Mouse (Mus musculus): ENCODE data around the gene Actr3. TPM values are rescaled to one million over a fixed set of nuclear protein-coding genes. Genes with fewer than 3 reads are reported as not detected.
A peak's percentile ranks its signal among the peaks of the same experiment; 100 is the strongest.

Actr3 gene
- polyA plus RNA-seq, 1 experiment from 2014 or later, result 303 TPM

- WGBS, result 62% methylated on average over 10 of the region's 10 CpGs
- Histone ChIP-seq H3K9me3 (ENCODE audit: low read length) (no peaks in the 10 kb centered on the region), H3K9ac (replicated peaks; ENCODE audit: low read length) (no peak overlapping the region), H3K27ac (ENCODE audit: low read length) (no peak overlapping the region), H3K4me3 (ENCODE audit: low read length) (no peak overlapping the region), H3K4me2 (replicated peaks; ENCODE audit: low read depth, low read length) (no peak overlapping the region), H3K4me1 (ENCODE audit: insufficient read depth, low read length) (no peaks in the 10 kb centered on the region), H3K36me3 (ENCODE audit: insufficient read depth, low read length) (no peaks in the 10 kb centered on the region), H3K27me3 (ENCODE audit: insufficient read depth, low read length) (no peaks in the 10 kb centered on the region)
- no peak for ATAC-seq (ENCODE audit: low FRiP score, low TSS enrichment)
Observed at GRCm38 (mm10) chr1:125466621-125467257, 31.2 kb upstream of the Actr3 start.

DNA sequence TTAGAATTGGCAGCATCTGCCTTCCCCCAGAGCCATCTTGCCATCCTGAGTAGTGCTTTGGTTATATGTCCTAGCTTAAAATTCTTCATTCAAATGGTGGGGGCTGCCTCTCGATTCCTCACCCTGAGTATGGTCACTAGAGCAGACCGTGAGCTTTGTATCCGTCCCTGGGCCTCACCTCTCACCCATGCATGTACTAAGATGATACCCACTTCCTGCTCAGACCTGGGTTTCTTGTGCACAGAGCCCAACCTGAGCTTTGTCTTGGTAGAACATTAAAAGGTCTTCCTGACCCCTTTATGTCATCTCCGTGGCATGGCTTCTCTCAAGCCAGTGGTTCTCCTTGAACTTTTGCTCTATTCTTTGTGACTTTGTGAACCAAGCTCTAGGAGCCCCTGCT lies 28.5 kb upstream of the Actr3 start:
- H3K9me3 ChIP-seq (ENCODE audit: low read length), result no peaks in the 10 kb centered on the region
- 79% methylated on average over 4 of the region's 4 CpGs for WGBS
- no peak overlapping the region for H3K27ac ChIP-seq (ENCODE audit: low read length)
- H3K4me3 ChIP-seq (ENCODE audit: low read length), result no peak overlapping the region
- no peaks in the 10 kb centered on the region for H3K36me3 ChIP-seq (ENCODE audit: insufficient read depth, low read length)
- no peaks in the 10 kb centered on the region for H3K27me3 ChIP-seq (ENCODE audit: insufficient read depth, low read length)
- no peaks in the 10 kb centered on the region for H3K4me1 ChIP-seq (ENCODE audit: insufficient read depth, low read length)
- H3K4me2 ChIP-seq (replicated peaks; ENCODE audit: low read depth, low read length), result no peak overlapping the region
- no peak for ATAC-seq (ENCODE audit: low FRiP score, low TSS enrichment)
- no peak overlapping the region for H3K9ac ChIP-seq (replicated peaks; ENCODE audit: low read length)

- Histone ChIP-seq H3K9ac (replicated peaks; ENCODE audit: low read length) (no peak overlapping the region), H3K4me2 (replicated peaks; ENCODE audit: low read depth, low read length) (no peak overlapping the region), H3K4me1 (ENCODE audit: insufficient read depth, low read length) (no peaks in the 10 kb centered on the region), H3K27me3 (ENCODE audit: insufficient read depth, low read length) (no peaks in the 10 kb centered on the region), H3K36me3 (ENCODE audit: insufficient read depth, low read length) (no peaks in the 10 kb centered on the region), H3K9me3 (ENCODE audit: low read length) (no peaks in the 10 kb centered on the region), H3K4me3 (ENCODE audit: low read length) (no peak overlapping the region), H3K27ac (ENCODE audit: low read length) (no peak overlapping the region)
- 76% methylated on average over 2 of the region's 2 CpGs for WGBS
- ATAC-seq (ENCODE audit: low FRiP score, low TSS enrichment), result no peak
Observed at GRCm38 (mm10) chr1:125463349-125463748, 27.8 kb upstream of the Actr3 start.

GRCm38 (mm10) chr1:125462917-125463316 lies 27.4 kb upstream of the Actr3 start:
- Histone ChIP-seq H3K4me2 (replicated peaks; ENCODE audit: low read depth, low read length) (no peak overlapping the region), H3K27ac (ENCODE audit: low read length) (no peak overlapping the region), H3K36me3 (ENCODE audit: insufficient read depth, low read length) (no peaks in the 10 kb centered on the region), H3K9ac (replicated peaks; ENCODE audit: low read length) (no peak overlapping the region), H3K9me3 (ENCODE audit: low read length) (no peaks in the 10 kb centered on the region), H3K4me3 (ENCODE audit: low read length) (no peak overlapping the region), H3K27me3 (ENCODE audit: insufficient read depth, low read length) (no peaks in the 10 kb centered on the region), H3K4me1 (ENCODE audit: insufficient read depth, low read length) (no peaks in the 10 kb centered on the region)
- no peak for ATAC-seq (ENCODE audit: low FRiP score, low TSS enrichment)
- 85% methylated on average over 1 of the region's 1 CpGs for WGBS

GRCm38 (mm10) chr1:125458531-125458930 lies 23.0 kb upstream of the Actr3 start:
- H3K36me3 ChIP-seq (ENCODE audit: insufficient read depth, low read length), result no peaks in the 10 kb centered on the region
- ATAC-seq (ENCODE audit: low FRiP score, low TSS enrichment), result no peak

GRCm38 (mm10) chr1:125455128-125455527 lies 19.6 kb upstream of the Actr3 start:
- H3K9ac ChIP-seq (replicated peaks; ENCODE audit: low read length), result no peak overlapping the region
- H3K9me3 ChIP-seq (ENCODE audit: low read length), result no peaks in the 10 kb centered on the region
- no peak for ATAC-seq (ENCODE audit: low FRiP score, low TSS enrichment)
- no peaks in the 10 kb centered on the region for H3K36me3 ChIP-seq (ENCODE audit: insufficient read depth, low read length)
- H3K27me3 ChIP-seq (ENCODE audit: insufficient read depth, low read length), result no peaks in the 10 kb centered on the region
- H3K4me3 ChIP-seq (ENCODE audit: low read length), result no peak overlapping the region
- H3K27ac ChIP-seq (ENCODE audit: low read length), result no peak overlapping the region
- H3K4me1 ChIP-seq (ENCODE audit: insufficient read depth, low read length), result no peaks in the 10 kb centered on the region
- WGBS, result 71% methylated on average over 2 of the region's 2 CpGs
- no peak overlapping the region for H3K4me2 ChIP-seq (replicated peaks; ENCODE audit: low read depth, low read length)

More at GRCm38 (mm10) chr1:125458531-125458930, 23.0 kb upstream of the Actr3 start:
- H3K9me3 ChIP-seq (ENCODE audit: low read length), result no peaks in the 10 kb centered on the region
- H3K4me2 ChIP-seq (replicated peaks; ENCODE audit: low read depth, low read length), result no peak overlapping the region
- H3K4me3 ChIP-seq (ENCODE audit: low read length), result no peak overlapping the region
- no peak overlapping the region for H3K9ac ChIP-seq (replicated peaks; ENCODE audit: low read length)
- H3K27me3 ChIP-seq (ENCODE audit: insufficient read depth, low read length), result no peaks in the 10 kb centered on the region
- no peak overlapping the region for H3K27ac ChIP-seq (ENCODE audit: low read length)
- H3K4me1 ChIP-seq (ENCODE audit: insufficient read depth, low read length), result no peaks in the 10 kb centered on the region
- WGBS, result 40% methylated on average over 5 of the region's 5 CpGs

DNA sequence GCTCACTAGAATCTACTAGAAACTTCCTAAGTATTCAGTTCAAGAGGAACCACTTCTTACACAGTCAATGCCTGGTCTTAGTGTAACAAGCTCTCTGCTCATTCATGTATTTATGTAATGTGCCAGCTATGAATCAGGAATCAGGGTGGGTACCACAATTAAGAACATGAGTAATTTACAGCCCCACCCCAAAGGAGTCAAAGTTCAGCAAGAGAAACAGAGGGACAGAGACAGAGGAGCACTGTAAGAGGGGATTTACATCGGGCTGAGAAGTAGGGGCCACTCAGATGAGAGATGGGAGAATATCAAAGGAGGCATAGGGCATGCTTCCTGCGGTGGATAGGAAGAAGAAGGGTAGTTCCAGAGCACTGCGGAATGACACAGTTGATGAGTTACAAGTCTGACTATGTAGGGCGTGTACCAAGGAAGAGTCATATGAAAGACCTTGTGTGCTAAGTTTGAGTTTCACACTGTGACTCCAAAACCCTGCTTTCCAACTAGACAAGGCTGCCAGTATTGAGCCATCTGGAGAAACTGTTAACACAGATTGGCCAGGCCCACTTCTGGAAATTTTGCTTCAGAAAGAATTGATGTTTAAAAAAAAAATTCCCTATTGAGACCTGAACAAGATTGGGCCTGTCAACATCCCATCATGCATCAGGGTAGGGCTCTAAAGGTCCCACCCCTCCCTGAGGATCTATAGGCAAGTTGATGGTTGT lies 14.9 kb upstream of the Actr3 start:
- no peak overlapping the region for H3K9ac ChIP-seq (replicated peaks; ENCODE audit: low read length)
- H3K4me2 ChIP-seq (replicated peaks; ENCODE audit: low read depth, low read length), result no peak overlapping the region
- no peaks in the 10 kb centered on the region for H3K4me1 ChIP-seq (ENCODE audit: insufficient read depth, low read length)
- no peak overlapping the region for H3K27ac ChIP-seq (ENCODE audit: low read length)
- no peaks in the 10 kb centered on the region for H3K27me3 ChIP-seq (ENCODE audit: insufficient read depth, low read length)
- H3K9me3 ChIP-seq (ENCODE audit: low read length), result no peaks in the 10 kb centered on the region
- H3K4me3 ChIP-seq (ENCODE audit: low read length), result no peak overlapping the region
- H3K36me3 ChIP-seq (ENCODE audit: insufficient read depth, low read length), result no peaks in the 10 kb centered on the region
- WGBS, result 84% methylated on average over 4 of the region's 4 CpGs
- no peak for ATAC-seq (ENCODE audit: low FRiP score, low TSS enrichment)

DNA sequence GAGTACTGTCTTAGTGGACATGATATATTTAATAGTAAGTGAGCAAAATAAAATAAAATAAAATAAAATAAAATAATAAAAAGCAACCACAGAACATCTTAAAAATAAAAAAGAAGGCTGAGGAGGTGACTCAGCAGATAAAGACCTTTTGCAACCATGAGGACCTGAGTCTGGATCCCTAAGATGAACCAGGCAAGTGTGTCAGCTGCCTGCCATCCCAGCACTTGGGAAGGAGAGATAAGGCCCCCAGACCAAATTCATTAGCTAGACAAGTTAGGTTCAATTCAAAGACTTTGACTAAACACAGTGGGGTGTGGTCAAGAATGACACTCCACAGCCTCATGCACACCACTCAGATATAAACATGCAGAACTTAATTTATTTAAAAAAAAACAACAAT lies 12.4 kb upstream of the Actr3 start:
- Histone ChIP-seq H3K4me1 (ENCODE audit: insufficient read depth, low read length) (no peaks in the 10 kb centered on the region), H3K27me3 (ENCODE audit: insufficient read depth, low read length) (no peaks in the 10 kb centered on the region), H3K9ac (replicated peaks; ENCODE audit: low read length) (no peak overlapping the region), H3K27ac (ENCODE audit: low read length) (no peak overlapping the region), H3K4me3 (ENCODE audit: low read length) (no peak overlapping the region), H3K4me2 (replicated peaks; ENCODE audit: low read depth, low read length) (no peak overlapping the region), H3K9me3 (ENCODE audit: low read length) (no peaks in the 10 kb centered on the region), H3K36me3 (ENCODE audit: insufficient read depth, low read length) (no peaks in the 10 kb centered on the region)
- no peak for ATAC-seq (ENCODE audit: low FRiP score, low TSS enrichment)

DNA sequence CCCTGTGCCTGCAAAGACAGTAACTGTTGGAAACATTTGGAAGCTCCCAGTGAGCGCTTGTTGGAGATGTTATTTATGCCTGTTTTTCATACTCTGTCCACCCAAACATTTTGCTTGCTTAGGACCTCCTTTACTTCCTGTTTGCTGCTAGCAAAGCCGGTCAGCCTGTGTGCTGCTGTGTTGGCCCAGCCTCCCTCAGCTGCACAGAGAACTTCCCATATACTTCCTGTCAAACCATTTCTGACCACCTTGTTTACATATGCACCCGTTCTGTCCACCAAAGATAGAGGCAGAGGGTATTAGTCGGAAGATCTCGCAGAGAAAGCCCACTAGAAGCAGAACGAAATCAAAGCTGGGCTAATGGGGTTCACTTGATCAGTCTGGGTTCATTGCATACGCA lies 6.2 kb upstream of the Actr3 start:
- H3K27me3 ChIP-seq (ENCODE audit: insufficient read depth, low read length), result no peaks in the 10 kb centered on the region
- ATAC-seq (ENCODE audit: low FRiP score, low TSS enrichment), result peak; percentile 60; the same call in 1 of the 2 replicates
- H3K36me3 ChIP-seq (ENCODE audit: insufficient read depth, low read length), result no peaks in the 10 kb centered on the region
- H3K27ac ChIP-seq (ENCODE audit: low read length), result no peak overlapping the region
- no peak overlapping the region for H3K4me3 ChIP-seq (ENCODE audit: low read length)
- WGBS, result 63% methylated on average over 7 of the region's 7 CpGs
- no peak overlapping the region for H3K9ac ChIP-seq (replicated peaks; ENCODE audit: low read length)
- no peak overlapping the region for H3K4me2 ChIP-seq (replicated peaks; ENCODE audit: low read depth, low read length)
- H3K9me3 ChIP-seq (ENCODE audit: low read length), result no peaks in the 10 kb centered on the region
- H3K4me1 ChIP-seq (ENCODE audit: insufficient read depth, low read length), result peaks cover 6% of the 10 kb centered on the region; the same call in 1 of the 2 replicates

- no peaks in the 10 kb centered on the region for H3K36me3 ChIP-seq (ENCODE audit: insufficient read depth, low read length)
- H3K27ac ChIP-seq (ENCODE audit: low read length), result no peak overlapping the region
- no peak overlapping the region for H3K4me3 ChIP-seq (ENCODE audit: low read length)
- WGBS, result 77% methylated on average over 6 of the region's 6 CpGs
- H3K4me1 ChIP-seq (ENCODE audit: insufficient read depth, low read length), result peaks cover 9% of the 10 kb centered on the region
- H3K9ac ChIP-seq (replicated peaks; ENCODE audit: low read length), result no peak overlapping the region
- H3K4me2 ChIP-seq (replicated peaks; ENCODE audit: low read depth, low read length), result no peak overlapping the region
- no peaks in the 10 kb centered on the region for H3K9me3 ChIP-seq (ENCODE audit: low read length)
- H3K27me3 ChIP-seq (ENCODE audit: insufficient read depth, low read length), result no peaks in the 10 kb centered on the region
- ATAC-seq (ENCODE audit: low FRiP score, low TSS enrichment), result no peak
Observed at GRCm38 (mm10) chr1:125441251-125441650, 5.7 kb upstream of the Actr3 start.
